Mouse (Mus musculus) layer of hippocampus, adult 2 months (tissue): ENCODE results near the gene Hhat. TPM values are rescaled to one million over a fixed set of nuclear protein-coding genes. Genes with fewer than 3 reads are reported as not detected.

Experiments
- DNase-seq, 2 experiments: peaks; one replicate each; pipeline ENCODE4 v3.0.0; 2022; ENCODE audit warnings: low spot score in 2 of 2
- H3K27ac ChIP-seq: fragments of 200-600 bp; 2 replicates; pipeline ENCODE4 v1.8.1; 2022
- H3K4me3 ChIP-seq: fragments of 200-600 bp; 2 replicates; pipeline ENCODE4 v1.8.1; 2022; ENCODE audit warnings: mild to moderate bottlenecking
- CTCF ChIP-seq: fragments of 200-600 bp; conservative IDR thresholded peaks from 2 replicates; pipeline ENCODE4 v1.8.1; 2022; ENCODE audit warnings: antibody characterized with exemption, mild to moderate bottlenecking, moderate library complexity
- total RNA-seq, 2 experiments: library from RNA; stranded (reverse); gene quantifications; 2 replicates each; pipeline ENCODE4 v1.2.3; 2021

The Hhat gene
- total RNA-seq, 2 experiments from 2014 or later = 1.6 TPM

- no peak for TF ChIP-seq CTCF
- no peak for DNase-seq
- no peak overlapping the region for H3K4me3 ChIP-seq
- no peak overlapping the region; the same call in 1 of the 2 replicates for H3K27ac ChIP-seq
These were observed 70.5 kb downstream of the Hhat start for GRCm38 (mm10) chr1:192700339-192701073.

- H3K27ac ChIP-seq = no peak overlapping the region
- H3K4me3 ChIP-seq = no peak overlapping the region
- DNase-seq = no peak
- no peak for TF ChIP-seq CTCF
These were observed 71.9 kb downstream of the Hhat start for GRCm38 (mm10) chr1:192699101-192699500.

- H3K4me3 ChIP-seq = no peak overlapping the region
- no peak for TF ChIP-seq CTCF
- DNase-seq = no peak
- H3K27ac ChIP-seq = no peak overlapping the region
These were observed 74.6 kb downstream of the Hhat start for GRCm38 (mm10) chr1:192696371-192696863.

DNA sequence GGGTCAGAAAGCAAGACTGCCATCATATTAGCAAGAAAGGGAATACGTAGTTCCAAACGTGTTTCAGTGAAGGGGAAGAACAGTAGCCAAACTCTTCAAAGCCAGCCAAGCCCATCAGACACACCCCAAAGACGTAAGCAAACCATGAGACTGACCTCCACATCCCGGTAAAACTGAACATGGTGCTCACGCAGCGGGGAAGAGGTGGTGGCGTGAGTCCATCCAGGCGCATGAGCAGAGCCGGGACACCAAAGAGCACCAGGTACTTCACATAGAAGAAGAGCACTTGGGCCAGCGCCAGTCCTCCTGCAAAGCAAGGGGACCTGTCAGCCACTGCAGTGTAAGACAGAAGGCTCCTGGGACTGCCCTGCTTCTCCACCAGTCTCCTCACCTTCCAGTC lies 77.4 kb downstream of the Hhat start:
- H3K27ac ChIP-seq = no peak overlapping the region
- DNase-seq = no peak
- no peak for TF ChIP-seq CTCF
- H3K4me3 ChIP-seq = no peak overlapping the region

GRCm38 (mm10) chr1:192692982-192693381 lies 78.0 kb downstream of the Hhat start:
- no peak overlapping the region for H3K27ac ChIP-seq
- H3K4me3 ChIP-seq = no peak overlapping the region
- DNase-seq = no peak
- no peak for TF ChIP-seq CTCF

DNA sequence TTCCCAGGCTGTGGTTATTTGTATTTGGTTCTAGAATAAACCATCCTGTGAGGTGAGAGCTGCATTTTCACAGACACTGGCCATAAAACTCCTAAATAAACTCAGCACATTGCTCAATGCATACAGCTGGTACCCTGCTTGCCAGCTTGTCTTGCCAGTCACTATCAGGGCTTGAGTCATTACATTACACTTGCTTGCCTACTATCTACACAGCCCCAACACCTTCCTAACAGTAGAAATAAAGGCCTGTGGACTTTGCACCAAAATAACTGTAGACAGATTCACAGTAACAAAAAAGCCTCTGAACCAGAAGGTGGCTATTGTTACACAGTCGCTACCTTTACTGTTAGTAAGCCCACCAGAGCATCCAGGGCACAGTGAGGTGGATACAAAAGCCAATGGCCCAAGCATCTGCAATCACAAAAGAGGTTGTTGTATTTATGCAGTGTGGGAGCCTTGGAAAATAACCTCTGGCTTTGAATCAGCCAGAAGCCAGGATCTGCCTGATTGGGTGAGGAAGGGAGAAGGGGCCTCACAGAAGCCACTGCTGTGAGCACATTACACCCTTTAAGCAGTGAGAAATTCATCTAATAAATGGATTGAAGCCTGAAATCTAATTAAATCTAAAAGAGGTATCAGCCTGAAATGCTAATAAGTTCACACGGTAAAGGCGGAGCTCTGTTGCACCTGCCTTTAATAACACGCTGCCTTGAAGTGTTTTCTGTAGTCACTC lies 88.6 kb downstream of the Hhat start:
- TF ChIP-seq CTCF = no peak
- no peak for DNase-seq
- Histone ChIP-seq H3K27ac (no peak overlapping the region), H3K4me3 (no peak overlapping the region)

- no peak for DNase-seq
- no peak for TF ChIP-seq CTCF
- Histone ChIP-seq H3K27ac (no peak overlapping the region), H3K4me3 (no peak overlapping the region)
These were observed 93.8 kb downstream of the Hhat start for GRCm38 (mm10) chr1:192677236-192677635.

DNA sequence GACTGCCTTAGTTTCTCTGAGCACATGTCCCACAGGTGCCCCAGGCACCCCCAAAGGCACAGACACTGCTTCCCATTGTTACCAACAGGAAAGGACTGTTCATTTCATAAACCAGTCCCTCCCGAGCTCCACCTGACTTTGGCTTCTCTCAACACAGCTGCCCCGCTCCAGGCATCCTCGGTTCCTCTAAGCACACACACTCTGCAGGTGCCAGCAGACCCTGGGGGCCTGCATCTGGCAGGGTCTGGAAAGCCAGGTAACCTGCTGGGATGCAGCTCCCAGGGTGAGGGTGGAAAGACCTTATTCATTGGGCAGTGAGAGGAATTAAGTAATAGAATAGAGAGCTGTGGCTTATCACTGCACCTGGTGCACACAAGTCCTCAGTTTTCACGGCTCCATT lies 107.4 kb downstream of the Hhat start:
- no peak for DNase-seq
- H3K27ac ChIP-seq = no peak overlapping the region
- TF ChIP-seq CTCF = no peak
- H3K4me3 ChIP-seq = no peak overlapping the region

- DNase-seq = no peak
- no peak overlapping the region for H3K4me3 ChIP-seq
- TF ChIP-seq CTCF = no peak
- H3K27ac ChIP-seq = no peak overlapping the region
These were observed 107.9 kb downstream of the Hhat start for GRCm38 (mm10) chr1:192663092-192663491.

DNA sequence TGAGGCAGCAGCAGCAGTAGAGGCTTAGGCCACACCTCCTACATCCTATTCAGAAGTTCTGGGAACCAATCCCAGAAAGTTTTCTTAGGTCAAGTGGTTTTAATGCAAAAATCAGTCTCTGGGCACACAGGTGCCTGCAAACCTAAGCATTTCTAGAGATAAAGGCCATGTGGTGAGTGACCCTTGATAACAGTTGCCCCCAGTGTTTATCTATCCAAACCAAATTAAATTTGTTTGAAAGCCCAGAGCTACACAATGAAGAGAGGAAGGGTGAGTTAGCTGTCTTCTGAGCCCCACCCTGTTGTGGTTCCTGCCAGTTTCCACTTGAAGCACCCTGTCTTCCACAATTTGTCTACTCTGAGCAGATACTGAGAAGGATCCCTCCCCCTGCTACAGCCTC lies 109.4 kb downstream of the Hhat start:
- DNase-seq = no peak
- H3K4me3 ChIP-seq = no peak overlapping the region
- H3K27ac ChIP-seq = no peak overlapping the region
- TF ChIP-seq CTCF = no peak

DNA sequence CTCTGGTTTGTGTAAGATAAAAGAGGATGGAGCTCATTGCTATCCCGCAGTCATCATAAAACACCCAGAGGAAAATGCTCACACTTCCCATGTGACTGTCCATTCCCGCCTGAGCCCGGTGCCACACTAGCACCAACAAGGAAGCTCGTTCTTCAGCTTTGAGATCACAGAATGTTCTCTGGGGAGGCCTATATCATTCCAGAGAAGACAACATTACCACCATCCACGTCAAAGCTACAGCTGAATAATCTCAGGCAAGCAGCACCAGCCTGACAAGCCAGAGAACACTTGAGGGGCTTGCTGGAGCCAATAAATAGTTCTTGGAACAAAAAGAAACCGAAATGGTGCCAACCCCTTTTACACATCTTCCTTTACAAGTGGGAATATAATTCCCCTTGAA lies 113.6 kb downstream of the Hhat start:
- no peak for TF ChIP-seq CTCF
- Histone ChIP-seq H3K27ac (no peak overlapping the region), H3K4me3 (no peak overlapping the region)
- DNase-seq = peak in 1 of 2 experiments; percentile 2

DNA sequence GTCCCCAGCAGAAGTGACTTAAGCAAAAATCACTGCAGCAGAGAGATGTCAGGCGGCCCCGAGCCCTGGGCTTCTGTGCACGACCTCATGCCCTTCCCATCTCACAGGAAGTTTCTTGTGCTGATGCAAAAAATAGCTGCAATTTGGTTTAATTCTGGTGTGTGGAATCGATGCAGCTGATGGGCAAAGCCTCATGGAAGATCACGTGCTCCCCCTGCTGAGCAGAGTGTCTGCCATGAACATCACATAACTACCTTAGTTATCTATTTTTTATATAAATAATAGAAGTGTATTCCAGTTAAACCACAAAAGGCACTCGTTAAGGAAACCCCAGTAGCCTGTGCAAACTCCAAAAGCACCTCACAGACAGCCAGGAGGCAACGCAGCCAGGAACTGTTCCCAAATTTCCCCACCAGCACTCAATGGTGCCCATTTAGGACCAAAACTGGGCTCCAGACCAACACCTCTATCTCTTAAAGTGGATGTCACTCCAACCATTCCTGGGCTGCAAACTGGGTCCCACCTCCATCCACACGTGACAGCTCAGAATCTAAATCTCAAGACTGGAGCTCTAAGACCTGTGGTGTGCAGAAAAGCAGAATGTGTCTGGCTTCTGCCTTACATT lies 118.9 kb downstream of the Hhat start:
- DNase-seq = peak; percentile 8 to 22
- Histone ChIP-seq H3K27ac (no peak overlapping the region), H3K4me3 (no peak overlapping the region)
- TF ChIP-seq CTCF = peak; percentile 58

DNA sequence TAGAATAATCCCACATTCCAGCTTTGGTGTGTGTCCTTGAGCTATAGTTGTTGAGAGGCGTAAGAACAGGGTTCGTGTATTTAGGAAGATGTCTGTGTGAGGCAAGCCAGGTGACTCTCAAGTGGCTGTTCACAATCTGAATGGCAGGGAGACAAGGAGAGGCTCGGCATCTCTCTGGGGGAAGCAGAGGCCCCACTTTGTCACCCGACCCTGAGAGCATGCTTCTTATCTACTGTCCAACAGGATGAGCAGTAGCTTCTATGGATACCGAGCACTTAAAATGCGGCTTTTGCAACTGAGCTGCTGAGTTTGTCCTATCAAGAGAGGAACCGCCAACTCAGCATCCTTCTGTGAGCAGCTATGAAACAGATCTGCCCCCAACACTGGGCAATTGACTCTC lies 120.4 kb downstream of the Hhat start:
- Histone ChIP-seq H3K4me3 (no peak overlapping the region), H3K27ac (no peak overlapping the region)
- no peak for DNase-seq
- TF ChIP-seq CTCF = no peak

GRCm38 (mm10) chr1:192650023-192650422 lies 121.0 kb downstream of the Hhat start:
- Histone ChIP-seq H3K4me3 (no peak overlapping the region), H3K27ac (no peak overlapping the region)
- DNase-seq = no peak
- no peak for TF ChIP-seq CTCF
